Mouse (Mus musculus) lung, embryonic 14.5 days (tissue): Measurements from ENCODE around the gene Hoxa4. TPM values are rescaled to one million over a fixed set of nuclear protein-coding genes. Genes with fewer than 3 reads are reported as not detected.

ENCODE experiments used
- ATAC-seq: fragments of 200-750 bp; cut with Nextera tagmentation; 2 replicates; pipeline ENCODE4 v1.8.0; 2017; ENCODE audit warnings: mild to moderate bottlenecking, moderate TSS enrichment, moderate library complexity; ENCODE audit not compliant: insufficient read depth
- DNase-seq: peaks from one replicate; pipeline ENCODE4 v3.0.0-alpha.2; 2015
- H3K27ac ChIP-seq: fragments of 300-500 bp; sonication (generic); 2 replicates; pipeline ENCODE4 v1.5.1; 2014; ENCODE audit warnings: low read depth, mild to moderate bottlenecking, moderate library complexity
- H3K27me3 ChIP-seq: fragments of 300-500 bp; sonication (generic); 2 replicates; pipeline ENCODE4 v1.6.1; 2014; ENCODE audit warnings: low read length, control low read depth; ENCODE audit not compliant: insufficient read depth
- H3K36me3 ChIP-seq: fragments of 300-500 bp; sonication (generic); 2 replicates; pipeline ENCODE4 v1.6.1; 2014; ENCODE audit warnings: control low read depth; ENCODE audit not compliant: insufficient read depth
- H3K4me1 ChIP-seq: fragments of 300-500 bp; sonication (generic); 2 replicates; pipeline ENCODE4 v1.6.1; 2014; ENCODE audit warnings: antibody characterized with exemption, control low read depth; ENCODE audit not compliant: insufficient read depth
- H3K4me2 ChIP-seq: fragments of 300-500 bp; sonication (generic); 2 replicates; pipeline ENCODE4 v1.6.1; 2014; ENCODE audit warnings: mild to moderate bottlenecking
- H3K4me3 ChIP-seq: fragments of 300-500 bp; sonication (generic); 2 replicates; pipeline ENCODE4 v1.5.1; 2014; ENCODE audit warnings: low read depth, low read length
- H3K9ac ChIP-seq: fragments of 300-500 bp; sonication (generic); 2 replicates; pipeline ENCODE4 v1.6.1; 2014
- H3K9me3 ChIP-seq: fragments of 300-500 bp; sonication (generic); 2 replicates; pipeline ENCODE4 v1.6.1; 2016; ENCODE audit warnings: low read depth, low read length, control low read depth
- CTCF ChIP-seq: IDR thresholded peaks from 2 replicates; pipeline ENCODE4 v1.5.1; 2016; ENCODE audit warnings: antibody characterized with exemption, low read depth
- WGBS: fragments of 180-500 bp; shearing (Covaris S2); extraction: QIAGEN DNeasy Blood & Tissue Kit; methylation state at CpG from one replicate; pipeline ENCODE4 v1.1.7; 2014; 5-methylcytosine and 5-hydroxymethylcytosine counted together
- polyA plus RNA-seq: library from polyadenylated mRNA; unstranded; fragments of >200 nt; fragmentation: Nextera tagmentation; extraction: Ambion mirVana; gene quantifications from 2 replicates; pipeline ENCODE4 v1.2.1, GENCODE M21; 2014

Gene Hoxa4
- polyA plus RNA-seq, 1 experiment from 2014 or later, result 7.0 TPM

- H3K4me2 ChIP-seq, result no peak overlapping the region
- WGBS, result 3% methylated on average over 11 of the region's 11 CpGs
- DNase-seq (no peak), ATAC-seq (no peak)
- peaks cover 99% of the 10 kb centered on the region for H3K27me3 ChIP-seq
- H3K9me3 ChIP-seq, result no peaks in the 10 kb centered on the region
- no peaks in the 10 kb centered on the region for H3K36me3 ChIP-seq
- H3K27ac ChIP-seq, result no peak overlapping the region
- H3K4me3 ChIP-seq, result no peak overlapping the region
- no peak for TF ChIP-seq CTCF
- H3K4me1 ChIP-seq, result no peaks in the 10 kb centered on the region
- H3K9ac ChIP-seq, result no peak overlapping the region
Measured at GRCm38 (mm10) chr6:52227470-52228222, 36.1 kb upstream of the Hoxa4 start.

GRCm38 (mm10) chr6:52226569-52227257 lies 35.2 kb upstream of the Hoxa4 start:
- DNase-seq, result no peak
- Histone ChIP-seq H3K4me2 (no peak overlapping the region; the same call in 1 of the 2 replicates), H3K4me3 (no peak overlapping the region), H3K27ac (no peak overlapping the region), H3K9me3 (no peaks in the 10 kb centered on the region), H3K27me3 (peaks cover 99% of the 10 kb centered on the region), H3K36me3 (no peaks in the 10 kb centered on the region), H3K4me1 (no peaks in the 10 kb centered on the region), H3K9ac (no peak overlapping the region)
- 4% methylated on average over 26 of the region's 26 CpGs for WGBS
- TF ChIP-seq CTCF, result no peak
- no peak for ATAC-seq

GRCm38 (mm10) chr6:52225612-52226568 lies 34.3 kb upstream of the Hoxa4 start:
- H3K4me3 ChIP-seq, result peak overlapping the region; percentile 25
- peaks cover 100% of the 10 kb centered on the region for H3K27me3 ChIP-seq
- H3K9me3 ChIP-seq, result no peaks in the 10 kb centered on the region
- H3K27ac ChIP-seq, result no peak overlapping the region
- 2% methylated on average over 69 of the region's 69 CpGs for WGBS
- no peak overlapping the region for H3K9ac ChIP-seq
- peak overlapping the region; percentile 45 for H3K4me2 ChIP-seq
- ATAC-seq (no peak), DNase-seq (no peak)
- no peaks in the 10 kb centered on the region for H3K36me3 ChIP-seq
- no peaks in the 10 kb centered on the region for H3K4me1 ChIP-seq
- no peak for TF ChIP-seq CTCF

- ATAC-seq (no peak), DNase-seq (no peak)
- Histone ChIP-seq H3K4me1 (no peaks in the 10 kb centered on the region), H3K9me3 (no peaks in the 10 kb centered on the region), H3K27me3 (peaks cover 100% of the 10 kb centered on the region), H3K9ac (no peak overlapping the region), H3K27ac (no peak overlapping the region), H3K4me3 (peak overlapping the region; percentile 25; the same call in 1 of the 2 replicates), H3K36me3 (no peaks in the 10 kb centered on the region), H3K4me2 (peak overlapping the region; percentile 45; the same call in 1 of the 2 replicates)
- TF ChIP-seq CTCF, result no peak
- 2% methylated on average over 35 of the region's 36 CpGs for WGBS
Measured at GRCm38 (mm10) chr6:52224895-52225611, 33.5 kb upstream of the Hoxa4 start.

- Histone ChIP-seq H3K27ac (no peak overlapping the region), H3K9ac (no peak overlapping the region; the same call in 1 of the 2 replicates), H3K4me3 (peak overlapping the region; percentile 5; the same call in 1 of the 2 replicates), H3K36me3 (no peaks in the 10 kb centered on the region), H3K4me2 (peak overlapping the region; percentile 23; the same call in 1 of the 2 replicates), H3K27me3 (peaks cover 100% of the 10 kb centered on the region), H3K9me3 (no peaks in the 10 kb centered on the region), H3K4me1 (no peaks in the 10 kb centered on the region)
- TF ChIP-seq CTCF, result no peak
- WGBS, result 9% methylated on average over 24 of the region's 24 CpGs
- DNase-seq, result no peak
- ATAC-seq, result no peak
Measured at GRCm38 (mm10) chr6:52223939-52224760, 32.6 kb upstream of the Hoxa4 start.

- no peak for ATAC-seq
- Histone ChIP-seq H3K36me3 (no peaks in the 10 kb centered on the region), H3K27me3 (peaks cover 100% of the 10 kb centered on the region), H3K9ac (no peak overlapping the region), H3K27ac (no peak overlapping the region), H3K4me3 (no peak overlapping the region), H3K4me1 (no peaks in the 10 kb centered on the region), H3K4me2 (no peak overlapping the region), H3K9me3 (no peaks in the 10 kb centered on the region)
- no peak for DNase-seq
- no peak for TF ChIP-seq CTCF
- WGBS, result 47% methylated on average over 13 of the region's 13 CpGs
Measured at GRCm38 (mm10) chr6:52222729-52223128, 31.2 kb upstream of the Hoxa4 start.
